Mouse (Mus musculus) monocyte, adult 2 months (primary cell): ENCODE measurements around the gene Syde2.
A peak's percentile ranks its signal among the peaks of the same experiment; 100 is the strongest.

ENCODE experiments used
- DNase-seq, 2 experiments: peaks; one replicate each; pipeline ENCODE4 v3.0.0; 2022; ENCODE audit warnings: low spot score in 2 of 2, low read depth in 1 of 2

Syde2 gene

DNA sequence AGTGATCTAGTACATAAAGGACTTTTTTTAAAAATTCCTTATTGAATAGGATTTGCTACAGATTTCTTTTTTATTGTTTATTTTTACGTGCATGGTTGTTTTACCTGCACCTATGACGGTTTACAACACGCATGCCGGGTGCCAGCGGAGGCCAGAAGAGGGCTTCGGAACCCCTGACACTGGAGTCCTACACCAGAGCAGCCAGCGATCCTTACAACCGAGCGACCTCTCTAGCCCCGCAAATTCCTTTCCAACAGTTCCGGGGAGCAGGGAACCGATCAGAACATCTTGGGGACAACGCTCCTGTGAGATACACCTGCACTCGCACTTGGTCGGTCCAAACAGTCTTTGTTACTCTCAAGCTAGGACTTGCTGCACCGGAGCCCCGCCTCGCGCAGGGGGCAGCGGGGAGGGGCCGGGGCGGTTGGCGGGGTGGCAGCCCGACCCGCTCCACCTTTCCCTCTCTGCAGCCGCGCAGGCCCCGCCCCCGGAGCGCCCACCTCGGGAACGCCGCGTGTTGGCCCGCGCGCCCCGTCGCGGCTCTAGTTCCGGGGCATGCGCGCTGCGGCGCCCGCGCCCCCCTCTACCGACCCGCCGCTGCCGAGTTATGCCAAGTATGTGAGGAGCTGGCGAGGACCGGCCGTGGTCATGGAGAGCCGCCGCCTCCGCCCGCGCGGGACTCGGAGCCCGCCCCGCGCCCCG is at the start of gene Syde2:
Syde2 (plus strand) TSS at position 603 of the 702 bp plus-strand sequence.
- no peak for DNase-seq

DNA sequence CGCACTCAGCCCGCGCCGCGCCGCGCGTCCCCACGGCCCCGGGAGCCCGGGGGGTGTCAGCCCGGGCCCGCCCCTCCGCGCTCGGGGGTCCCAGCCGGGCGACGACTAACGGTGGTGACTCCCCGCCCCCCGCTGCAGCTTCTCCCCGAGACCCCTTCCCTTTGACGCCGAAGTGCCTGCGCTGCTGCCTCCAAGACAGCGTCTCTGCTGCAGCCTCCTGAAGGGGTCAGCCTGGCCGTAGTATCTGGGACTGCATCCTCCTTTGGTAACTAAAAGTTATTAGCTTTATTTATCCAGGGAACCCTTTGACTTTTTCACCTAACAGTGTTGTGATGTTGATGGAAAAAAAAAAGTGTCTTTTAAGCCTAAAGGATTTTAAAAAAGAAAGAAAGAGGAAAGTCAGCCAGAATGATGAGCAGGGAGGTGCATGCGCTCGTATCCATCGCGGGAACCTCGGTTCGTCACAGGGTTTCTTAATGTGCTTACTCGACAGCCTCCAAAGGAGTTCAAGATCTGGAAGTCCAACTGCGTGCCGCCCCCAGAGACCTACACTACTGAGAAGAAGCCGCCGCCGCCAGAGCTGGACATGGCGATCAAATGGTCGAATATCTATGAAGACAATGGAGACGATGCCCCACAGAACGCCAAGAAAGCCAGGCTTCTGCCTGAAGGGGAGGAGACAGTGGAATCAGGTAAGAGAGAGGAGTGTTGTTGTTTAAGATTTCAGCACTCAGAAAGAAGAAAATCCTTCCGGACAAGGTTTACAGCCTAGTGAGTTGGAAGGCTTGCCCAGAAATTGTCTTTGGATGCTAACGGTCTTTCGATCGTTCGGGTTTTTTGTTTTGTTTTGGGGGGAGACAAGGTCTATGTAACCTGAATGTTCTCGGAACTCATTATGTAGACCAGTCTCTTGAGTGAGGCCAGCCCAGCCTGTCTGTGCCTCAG is 49.0 kb upstream of the Syde2 start:
- DNase-seq: no peak

DNA sequence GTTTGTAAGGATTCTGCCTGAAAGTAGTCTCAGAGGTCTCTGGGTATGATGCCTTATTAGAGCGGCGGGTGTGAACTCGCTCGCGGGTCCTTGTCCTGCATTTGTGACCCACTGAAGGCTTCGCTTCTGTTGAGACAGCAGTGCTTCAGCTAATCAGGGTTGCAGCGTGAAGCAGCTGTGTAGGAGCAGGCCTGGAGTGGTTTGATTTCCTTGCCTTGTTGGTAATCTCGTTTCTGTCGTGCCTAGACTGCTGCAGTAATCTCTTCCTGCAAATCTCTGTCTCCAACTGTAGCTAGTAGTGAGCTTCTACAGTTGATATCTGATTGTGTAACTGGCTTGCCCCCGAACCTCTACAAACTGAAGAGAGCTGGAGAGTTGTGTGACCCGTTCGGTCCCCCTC is 48.3 kb upstream of the Syde2 start:
- no peak for DNase-seq

DNA sequence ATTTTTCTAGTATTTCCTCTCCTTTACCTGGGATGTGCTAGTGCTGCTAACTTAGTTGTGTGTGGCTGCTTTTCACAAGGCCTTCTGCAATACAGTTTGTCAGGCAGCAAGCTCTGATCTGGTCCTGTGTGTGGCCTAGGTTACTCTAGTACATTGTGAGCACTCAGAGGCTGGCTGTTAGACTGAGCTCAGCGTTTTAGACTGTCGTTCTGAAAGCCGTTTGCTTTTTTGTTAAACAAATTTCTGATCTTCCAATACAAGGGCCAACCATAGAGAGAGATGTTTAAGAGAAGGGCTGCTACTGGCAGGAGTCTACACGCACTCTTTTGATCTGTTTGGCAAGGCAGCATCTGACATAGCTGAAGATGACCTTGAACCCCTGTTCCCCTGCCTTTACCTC is 47.7 kb upstream of the Syde2 start:
- DNase-seq: no peak

DNA sequence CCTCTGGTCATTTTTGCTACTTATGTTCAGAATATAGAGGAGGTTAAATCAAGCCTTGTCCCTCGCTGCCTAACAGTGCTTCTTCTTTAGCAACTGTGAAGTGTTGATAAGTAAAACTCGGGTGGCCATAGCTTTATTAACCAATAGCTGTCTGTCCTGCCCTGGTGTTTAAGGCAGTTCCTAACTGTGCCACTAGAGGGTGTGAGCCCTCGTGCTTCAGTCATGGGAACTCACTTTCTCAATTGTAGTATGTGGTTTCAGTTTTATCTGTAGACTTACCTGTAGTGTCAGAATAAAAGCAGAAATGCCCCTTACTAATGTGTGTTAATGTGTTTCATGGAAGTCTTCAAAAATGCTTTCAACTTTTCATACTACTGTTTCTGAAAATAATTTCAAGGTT is 45.7 kb upstream of the Syde2 start:
- DNase-seq: peak; percentile 40 to 63

DNA sequence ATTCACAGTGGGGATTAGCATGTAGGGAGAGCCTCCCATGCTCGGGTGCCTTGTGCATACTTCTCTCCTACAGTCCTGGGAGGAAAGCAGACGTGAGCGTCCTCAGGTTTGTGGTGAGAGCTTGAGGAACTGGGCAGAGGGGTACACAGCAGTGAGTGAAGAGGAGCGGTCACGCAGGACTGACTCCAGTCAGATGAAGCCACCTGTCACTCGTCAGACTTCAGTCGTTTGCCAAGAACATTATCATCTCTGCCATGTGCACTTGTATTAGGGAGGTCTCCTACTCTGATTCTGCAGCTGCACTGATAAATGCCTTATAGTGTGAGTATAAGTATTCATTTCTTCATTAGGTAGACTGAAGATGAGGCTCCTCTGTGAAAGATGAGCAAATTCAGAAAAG is 43.3 kb upstream of the Syde2 start:
- DNase-seq: no peak

DNA sequence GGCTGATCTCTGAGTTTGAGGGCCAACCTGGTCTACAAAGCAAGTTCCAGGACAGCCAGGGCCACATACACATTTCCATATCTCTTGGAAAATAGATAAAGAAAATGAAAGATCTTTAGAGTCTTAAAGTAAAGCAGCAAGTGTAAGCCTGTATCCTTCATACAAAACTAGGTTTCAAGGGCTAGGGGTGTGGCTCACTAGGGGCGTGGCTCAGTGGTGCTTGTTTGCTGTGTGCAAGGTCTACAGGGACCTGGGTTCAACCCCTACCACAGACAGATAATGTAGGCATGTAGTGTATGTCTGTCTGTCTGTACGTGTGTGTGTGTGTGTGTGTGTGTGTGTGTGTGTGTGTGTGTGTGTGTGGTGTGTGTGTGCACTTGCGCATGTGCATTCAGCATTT is 41.8 kb upstream of the Syde2 start:
- no peak for DNase-seq

DNA sequence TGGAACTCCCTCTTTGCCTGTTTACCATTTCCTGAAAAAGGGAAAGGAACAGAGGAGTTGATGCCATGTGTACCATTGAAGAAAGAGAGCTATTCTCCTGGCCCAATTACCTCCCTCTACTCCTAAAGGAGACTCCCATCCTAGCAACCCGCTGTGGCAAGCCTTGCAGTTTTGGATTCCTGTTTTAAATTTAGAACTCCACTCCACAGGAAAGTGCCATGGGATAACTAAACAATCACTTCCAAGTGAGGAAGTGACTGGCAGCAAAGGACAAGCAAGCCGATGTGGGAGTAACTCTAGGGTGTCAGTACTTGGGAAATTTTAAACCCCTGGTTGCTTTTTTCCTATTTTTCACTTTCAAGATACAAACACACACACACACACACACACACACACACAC is 41.0 kb upstream of the Syde2 start:
- no peak for DNase-seq

DNA sequence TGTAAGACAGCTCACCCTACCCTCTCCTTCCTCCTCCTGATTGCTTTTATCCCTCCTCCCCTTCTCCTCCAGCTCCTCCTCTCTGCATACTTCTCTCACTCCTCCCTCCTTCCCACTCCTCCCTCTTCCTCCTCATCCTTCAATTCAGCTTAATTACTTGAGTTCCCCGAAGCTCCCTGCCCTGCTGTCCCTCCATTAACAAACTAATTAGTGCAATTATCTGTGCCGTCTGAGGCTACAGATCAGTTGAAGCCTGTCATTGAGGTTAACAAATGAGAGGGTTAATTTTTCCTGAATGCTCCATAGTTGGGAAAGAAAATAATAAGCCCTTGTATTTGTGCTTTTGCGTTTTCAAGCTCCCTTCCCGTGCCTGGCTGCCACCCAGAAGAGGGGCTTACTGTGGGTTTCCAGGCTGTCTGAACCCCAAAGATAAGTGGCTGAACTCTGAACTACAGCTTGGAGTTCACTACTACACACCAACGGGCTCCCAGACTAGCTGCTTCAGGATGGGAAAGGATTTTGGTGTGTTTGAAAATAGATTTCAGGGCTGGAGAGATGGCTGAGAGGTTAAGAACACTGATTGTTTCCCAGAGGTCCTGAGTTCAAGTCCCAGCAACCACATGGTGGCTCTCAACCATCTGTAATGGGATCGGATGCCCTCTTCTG is 40.0 kb upstream of the Syde2 start:
- DNase-seq: no peak

DNA sequence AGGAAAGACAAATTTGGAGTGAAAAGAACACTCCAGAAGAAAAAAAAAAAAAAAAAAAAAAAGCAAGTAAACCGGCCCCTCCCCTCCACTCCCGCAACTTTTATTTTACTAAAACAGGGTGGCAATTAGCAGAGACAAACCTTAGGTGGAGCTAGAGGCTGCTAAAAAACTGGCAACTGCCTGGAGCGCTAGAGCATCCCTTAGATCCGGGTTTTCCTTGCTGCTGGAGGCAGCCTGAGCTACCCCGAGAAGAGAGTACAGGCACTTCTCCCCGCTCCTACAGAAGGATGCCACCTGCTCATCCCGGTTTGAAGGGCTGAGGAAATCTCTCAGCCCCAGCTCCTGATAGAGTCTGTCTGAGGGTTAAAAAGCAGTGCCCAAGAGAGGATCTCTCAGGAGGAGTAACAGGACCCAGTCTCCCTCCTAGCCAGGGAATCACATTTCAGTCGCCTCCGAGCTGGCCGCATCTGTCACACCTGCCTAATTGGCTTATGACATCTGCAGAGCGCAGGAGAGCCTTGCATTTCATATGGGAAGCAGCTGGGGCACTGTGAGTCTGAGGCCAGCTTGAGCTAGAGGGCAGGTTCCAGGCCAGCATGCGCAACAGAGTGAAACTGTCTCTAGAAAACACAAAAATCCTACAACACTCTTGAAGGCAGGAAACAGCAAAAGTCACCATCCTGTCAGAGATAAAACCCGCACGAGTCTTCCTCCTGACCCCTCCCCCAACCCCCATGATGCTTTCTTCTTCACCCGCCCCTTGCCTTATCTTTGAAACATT is 37.4 kb upstream of the Syde2 start:
- DNase-seq: no peak

DNA sequence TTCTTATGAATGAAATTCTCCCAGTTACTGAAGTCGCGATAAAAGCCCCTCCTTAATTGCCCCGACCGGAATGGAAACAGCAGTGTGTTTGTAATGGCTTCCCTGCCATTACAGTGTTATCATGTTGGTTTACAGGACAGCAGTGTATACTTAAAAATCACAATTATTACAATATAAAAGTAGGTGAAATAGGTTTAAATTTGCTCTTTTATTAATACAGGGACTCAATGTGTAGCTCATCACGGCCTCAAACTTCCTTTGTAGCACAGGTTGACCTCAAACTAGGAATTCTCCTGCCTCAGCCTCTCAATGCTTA is 36.9 kb upstream of the Syde2 start:
- DNase-seq: no peak

DNA sequence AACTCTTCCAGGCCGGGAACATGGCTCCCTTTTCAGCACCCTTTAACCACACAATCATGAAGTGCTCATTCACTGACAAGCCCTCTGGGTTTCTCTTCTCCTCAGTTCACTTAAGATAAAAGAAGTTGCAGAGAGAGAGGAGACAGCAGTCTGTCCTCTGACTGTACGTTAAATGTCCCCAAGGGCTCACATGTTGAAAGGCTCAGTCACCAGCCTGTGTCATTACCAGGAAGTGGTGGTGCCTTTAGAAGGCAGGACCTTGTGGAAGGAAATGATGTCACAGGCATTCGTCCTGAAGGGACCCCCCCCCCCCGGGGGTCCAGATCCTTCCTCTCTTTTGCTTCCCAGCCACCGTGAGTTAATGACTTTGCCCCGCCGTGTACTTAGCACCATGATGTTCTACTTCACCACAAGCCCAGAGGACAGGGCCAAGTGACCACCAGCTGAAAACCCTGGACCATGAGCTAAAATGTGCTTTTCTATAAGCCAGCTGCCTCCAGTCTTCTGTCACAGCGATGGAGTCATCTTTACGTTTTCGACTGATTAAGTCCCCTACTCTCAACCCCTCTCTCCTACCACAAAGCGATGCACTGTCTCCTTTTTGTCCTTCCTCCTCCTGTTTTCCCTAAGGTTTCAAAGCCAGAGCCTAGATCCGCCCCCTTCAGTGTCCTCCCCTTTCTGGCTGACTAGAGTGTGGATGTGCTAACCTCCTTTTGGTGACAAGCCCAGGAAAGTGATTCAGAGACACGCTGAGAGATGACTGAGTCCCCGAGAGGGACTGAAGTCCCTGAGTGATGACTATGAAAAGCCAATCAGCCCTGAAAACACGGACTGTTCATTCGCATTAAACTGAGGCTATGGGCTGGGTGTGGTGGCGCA is 36.1 kb upstream of the Syde2 start:
- no peak for DNase-seq

DNA sequence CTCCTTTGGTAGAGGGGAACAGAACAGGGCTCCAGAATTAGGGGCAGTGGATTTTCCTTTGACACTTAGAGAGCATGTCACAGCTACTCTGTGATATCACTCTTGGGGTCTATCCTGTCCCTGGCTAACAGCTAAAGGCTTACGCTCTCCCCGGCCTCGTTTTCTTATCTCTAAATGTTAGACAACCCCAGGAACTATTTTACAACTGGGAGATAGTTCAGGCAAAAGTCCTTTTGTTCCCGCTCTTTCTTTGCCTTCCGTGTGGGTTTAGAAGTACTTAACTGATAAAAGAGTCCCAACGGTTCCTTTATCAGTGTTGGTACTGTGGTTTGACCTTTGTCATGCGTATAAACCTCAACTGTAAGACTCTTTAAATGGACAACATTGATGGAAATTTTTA is 34.7 kb upstream of the Syde2 start:
- no peak for DNase-seq

DNA sequence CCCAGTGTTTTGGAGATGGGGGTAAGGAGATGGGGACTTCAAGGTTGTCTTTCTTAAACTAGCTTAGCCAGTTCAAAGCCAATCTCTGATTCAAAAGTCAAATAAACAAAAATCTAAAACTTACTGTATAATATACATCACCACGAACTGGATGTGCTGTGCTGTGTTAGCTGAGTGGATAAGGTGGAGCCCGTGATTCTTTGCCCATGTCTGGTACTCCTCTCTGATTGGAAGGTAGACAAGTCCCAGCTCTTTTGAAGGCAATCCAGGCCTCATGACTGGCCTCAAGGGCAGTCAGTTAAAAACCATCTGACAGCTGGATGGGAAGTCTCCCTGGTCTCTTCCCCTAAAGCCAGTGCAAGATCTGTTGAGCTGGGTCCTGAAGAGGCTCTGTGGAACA is 34.3 kb upstream of the Syde2 start:
- no peak for DNase-seq

DNA sequence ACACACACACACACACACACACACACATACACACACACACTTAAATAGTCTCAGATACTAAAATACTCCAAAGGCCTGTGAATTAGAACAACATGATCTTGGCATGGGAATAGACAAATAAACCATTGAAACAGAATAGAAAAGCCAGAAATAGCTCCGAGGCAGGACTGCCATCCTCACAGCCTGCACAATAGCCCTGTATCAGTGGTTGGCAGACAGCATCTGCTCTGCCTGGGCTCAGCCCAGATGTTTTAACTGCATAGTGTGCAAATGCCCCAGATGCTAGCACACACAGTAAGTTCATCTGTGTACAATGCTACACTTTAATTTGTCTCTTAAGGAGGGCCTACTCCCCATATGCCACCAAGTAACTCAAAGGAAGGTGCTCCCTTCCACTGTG is 27.8 kb upstream of the Syde2 start:
- DNase-seq: no peak

DNA sequence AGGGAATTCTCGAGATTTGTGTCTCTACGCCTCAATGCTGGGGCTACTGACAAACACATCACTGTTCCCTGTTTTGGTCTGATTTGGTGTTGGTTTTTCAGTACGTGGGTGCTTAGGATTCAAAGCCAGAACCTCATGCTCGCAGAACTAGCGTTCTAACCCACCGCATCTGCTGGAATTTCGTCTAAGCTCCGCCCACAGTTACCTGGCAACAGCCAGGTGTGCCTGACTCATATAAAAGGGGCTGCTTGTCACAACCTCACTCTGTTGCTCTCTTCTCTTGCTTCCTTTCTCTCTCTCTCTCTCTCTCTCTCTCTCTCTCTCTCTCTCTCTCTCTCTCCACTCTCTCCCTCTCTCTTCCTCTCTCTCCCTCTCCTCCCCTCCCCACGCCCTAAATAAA is 25.3 kb upstream of the Syde2 start:
- no peak for DNase-seq

DNA sequence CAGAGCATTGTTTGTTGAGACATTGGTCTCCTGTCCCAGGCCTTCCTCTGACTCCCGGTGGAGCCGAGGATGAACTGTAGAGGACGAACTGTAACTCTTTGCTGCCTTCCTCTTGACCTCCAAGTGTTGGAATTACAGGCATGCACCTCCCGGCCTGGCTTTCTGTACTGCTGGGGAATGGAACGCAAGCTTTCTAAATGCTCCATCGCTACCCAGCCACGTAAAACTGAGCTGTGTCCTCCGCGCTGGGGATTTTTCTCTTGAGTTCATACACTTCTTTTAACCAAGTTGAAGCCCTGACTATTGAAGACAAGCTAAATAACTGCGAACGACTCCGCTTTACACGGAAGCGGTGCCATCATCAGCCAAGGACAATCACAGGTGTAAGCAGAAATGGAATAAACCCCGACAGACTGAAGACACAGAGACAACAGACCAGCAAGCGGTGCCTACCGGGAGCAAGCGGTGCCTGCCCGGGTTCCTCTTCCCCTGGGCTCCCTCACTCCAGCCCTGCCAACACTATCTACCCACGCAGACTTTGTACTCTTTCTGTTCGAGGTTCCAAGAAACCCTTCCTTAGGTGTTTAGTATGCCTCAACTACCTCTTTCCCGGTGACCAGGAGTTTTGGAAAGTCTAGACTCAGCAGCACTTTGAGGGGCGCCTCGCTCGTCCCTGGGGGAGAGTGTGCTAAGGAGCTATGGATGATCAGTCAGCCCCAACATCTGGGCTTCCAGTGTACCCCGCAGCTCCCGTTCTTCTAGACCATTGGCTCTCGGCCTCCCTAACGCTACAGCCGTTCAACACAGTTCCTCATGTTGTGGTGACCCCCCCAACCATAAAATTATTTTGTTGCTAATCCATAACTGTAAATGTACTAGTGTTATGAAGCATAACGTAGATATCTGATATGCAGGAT is 24.3 kb upstream of the Syde2 start:
- no peak for DNase-seq

DNA sequence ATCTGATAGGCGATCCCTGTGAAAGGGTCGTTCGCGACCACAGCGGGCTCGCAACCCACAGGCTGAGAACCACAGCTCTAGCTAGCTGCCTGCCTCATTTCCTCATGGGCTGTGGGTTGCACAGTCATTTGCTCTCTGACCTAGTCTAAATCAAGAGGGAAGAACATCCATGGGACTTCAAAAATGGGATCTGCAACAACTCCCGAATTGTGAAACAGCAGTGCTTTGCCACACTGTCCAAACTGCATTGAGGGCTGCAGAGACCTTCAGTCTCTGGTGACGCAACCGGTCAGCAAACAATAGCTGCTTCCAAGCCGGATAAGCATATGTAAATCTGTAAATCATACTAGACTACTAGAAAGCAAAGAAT is 23.7 kb upstream of the Syde2 start:
- no peak for DNase-seq

DNA sequence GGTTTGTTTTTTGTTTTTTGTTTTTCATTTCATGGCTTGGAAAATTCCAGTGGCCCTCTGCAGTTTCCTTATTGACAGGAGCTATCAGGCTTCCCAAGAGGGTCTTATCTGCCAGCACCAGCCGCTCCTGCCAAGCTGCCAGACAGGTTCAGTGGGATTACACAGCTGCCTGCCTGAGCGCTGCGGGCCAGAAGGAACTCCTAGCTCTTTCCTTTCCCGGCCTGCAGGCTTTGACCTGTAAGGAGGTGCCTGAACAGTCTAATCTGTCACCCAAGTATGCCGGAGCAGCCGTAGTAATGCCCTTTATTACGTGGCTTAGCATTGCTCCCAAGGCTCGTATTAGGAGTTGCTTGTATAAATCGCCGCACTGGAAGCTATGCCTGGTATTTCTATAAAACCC is 23.2 kb upstream of the Syde2 start:
- DNase-seq: no peak
